Mouse (Mus musculus) liver (tissue): ENCODE results near the gene Grpel1.

Experiments used
- DNase-seq: peaks from one replicate; pipeline ENCODE4 v3.0.0-alpha.2; 2020; ENCODE audit warnings: mixed read lengths

Gene Grpel1

GRCm38 (mm10) chr5:36464709-36465661 lies at the start of gene Grpel1:
TSS of gene Grpel1 (plus strand) at chr5:36464998.
- peak; percentile 99 for DNase-seq

- no peak for DNase-seq
Observed at GRCm38 (mm10) chr5:36419861-36420260, 44.9 kb upstream of the Grpel1 start.

- no peak for DNase-seq
Observed at GRCm38 (mm10) chr5:36422689-36423088, 42.1 kb upstream of the Grpel1 start.

GRCm38 (mm10) chr5:36424676-36425075 lies 40.1 kb upstream of the Grpel1 start:
- no peak for DNase-seq

- DNase-seq: no peak
Observed at GRCm38 (mm10) chr5:36426404-36426803, 38.4 kb upstream of the Grpel1 start.

- no peak for DNase-seq
Observed at GRCm38 (mm10) chr5:36427831-36428230, 37.0 kb upstream of the Grpel1 start.

- no peak for DNase-seq
Observed at GRCm38 (mm10) chr5:36429551-36429950, 35.2 kb upstream of the Grpel1 start.

- DNase-seq: no peak
Observed at GRCm38 (mm10) chr5:36431711-36432110, 33.1 kb upstream of the Grpel1 start.

- DNase-seq: no peak
Observed at GRCm38 (mm10) chr5:36434398-36434967, 30.3 kb upstream of the Grpel1 start.

- no peak for DNase-seq
Observed at GRCm38 (mm10) chr5:36436858-36437257, 27.9 kb upstream of the Grpel1 start.

GRCm38 (mm10) chr5:36440741-36441140 lies 24.1 kb upstream of the Grpel1 start:
- no peak for DNase-seq

GRCm38 (mm10) chr5:36444611-36445010 lies 20.2 kb upstream of the Grpel1 start:
- DNase-seq: no peak

- no peak for DNase-seq
Observed at GRCm38 (mm10) chr5:36445028-36445427, 19.8 kb upstream of the Grpel1 start.

- no peak for DNase-seq
Observed at GRCm38 (mm10) chr5:36446166-36446890, 18.5 kb upstream of the Grpel1 start.

GRCm38 (mm10) chr5:36447872-36448271 lies 16.9 kb upstream of the Grpel1 start:
- DNase-seq: no peak

GRCm38 (mm10) chr5:36449710-36450358 lies 15.0 kb upstream of the Grpel1 start:
- no peak for DNase-seq

- peak; percentile 34 for DNase-seq
Observed at GRCm38 (mm10) chr5:36451119-36451518, 13.7 kb upstream of the Grpel1 start.

GRCm38 (mm10) chr5:36451872-36452389 lies 12.9 kb upstream of the Grpel1 start:
- DNase-seq: no peak

- no peak for DNase-seq
Observed at GRCm38 (mm10) chr5:36452821-36453220, 12.0 kb upstream of the Grpel1 start.

GRCm38 (mm10) chr5:36457706-36458105 lies 7.1 kb upstream of the Grpel1 start:
- no peak for DNase-seq

- peak; percentile 53 for DNase-seq
Observed at GRCm38 (mm10) chr5:36458926-36459325, 5.9 kb upstream of the Grpel1 start.

GRCm38 (mm10) chr5:36460712-36461111 lies 4.1 kb upstream of the Grpel1 start:
- no peak for DNase-seq

- no peak for DNase-seq
Observed at GRCm38 (mm10) chr5:36461231-36461630, 3.6 kb upstream of the Grpel1 start.
